Mouse (Mus musculus): ENCODE measurements around the gene Herc1. TPM values are rescaled to one million over a fixed set of nuclear protein-coding genes. Genes with fewer than 3 reads are reported as not detected.

Herc1 gene
- polyA plus RNA-seq, 1 experiment from 2014 or later: 18.5 TPM

GRCm38 (mm10) chr9:66322010-66322931 is 28.0 kb upstream of the Herc1 start:
- Histone ChIP-seq H3K9ac (replicated peaks; ENCODE audit: low read length) (no peak overlapping the region), H3K4me1 (ENCODE audit: insufficient read depth, low read length) (no peaks in the 10 kb centered on the region), H3K36me3 (ENCODE audit: insufficient read depth, low read length) (no peaks in the 10 kb centered on the region), H3K27me3 (ENCODE audit: insufficient read depth, low read length) (no peaks in the 10 kb centered on the region), H3K4me2 (replicated peaks; ENCODE audit: low read depth, low read length) (no peak overlapping the region), H3K9me3 (ENCODE audit: low read length) (no peaks in the 10 kb centered on the region), H3K4me3 (ENCODE audit: low read length) (no peak overlapping the region), H3K27ac (ENCODE audit: low read length) (no peak overlapping the region)
- WGBS: 80% methylated on average over 7 of the region's 7 CpGs
- no peak for ATAC-seq (ENCODE audit: low FRiP score, low TSS enrichment)

GRCm38 (mm10) chr9:66326879-66327278 is 23.4 kb upstream of the Herc1 start:
- ATAC-seq (ENCODE audit: low FRiP score, low TSS enrichment): no peak
- no peak overlapping the region for H3K9ac ChIP-seq (replicated peaks; ENCODE audit: low read length)
- H3K36me3 ChIP-seq (ENCODE audit: insufficient read depth, low read length): no peaks in the 10 kb centered on the region
- no peak overlapping the region for H3K27ac ChIP-seq (ENCODE audit: low read length)
- H3K4me3 ChIP-seq (ENCODE audit: low read length): no peak overlapping the region
- H3K4me1 ChIP-seq (ENCODE audit: insufficient read depth, low read length): no peaks in the 10 kb centered on the region
- no peak overlapping the region for H3K4me2 ChIP-seq (replicated peaks; ENCODE audit: low read depth, low read length)
- 74% methylated on average over 2 of the region's 2 CpGs for WGBS
- H3K9me3 ChIP-seq (ENCODE audit: low read length): no peaks in the 10 kb centered on the region
- H3K27me3 ChIP-seq (ENCODE audit: insufficient read depth, low read length): no peaks in the 10 kb centered on the region

GRCm38 (mm10) chr9:66329474-66329873 is 20.8 kb upstream of the Herc1 start:
- Histone ChIP-seq H3K9me3 (ENCODE audit: low read length) (no peaks in the 10 kb centered on the region), H3K9ac (replicated peaks; ENCODE audit: low read length) (no peak overlapping the region), H3K4me2 (replicated peaks; ENCODE audit: low read depth, low read length) (no peak overlapping the region), H3K27ac (ENCODE audit: low read length) (no peak overlapping the region), H3K27me3 (ENCODE audit: insufficient read depth, low read length) (no peaks in the 10 kb centered on the region), H3K36me3 (ENCODE audit: insufficient read depth, low read length) (no peaks in the 10 kb centered on the region), H3K4me3 (ENCODE audit: low read length) (no peak overlapping the region), H3K4me1 (ENCODE audit: insufficient read depth, low read length) (no peaks in the 10 kb centered on the region)
- WGBS: 30% methylated on average over 6 of the region's 6 CpGs
- ATAC-seq (ENCODE audit: low FRiP score, low TSS enrichment): no peak

DNA sequence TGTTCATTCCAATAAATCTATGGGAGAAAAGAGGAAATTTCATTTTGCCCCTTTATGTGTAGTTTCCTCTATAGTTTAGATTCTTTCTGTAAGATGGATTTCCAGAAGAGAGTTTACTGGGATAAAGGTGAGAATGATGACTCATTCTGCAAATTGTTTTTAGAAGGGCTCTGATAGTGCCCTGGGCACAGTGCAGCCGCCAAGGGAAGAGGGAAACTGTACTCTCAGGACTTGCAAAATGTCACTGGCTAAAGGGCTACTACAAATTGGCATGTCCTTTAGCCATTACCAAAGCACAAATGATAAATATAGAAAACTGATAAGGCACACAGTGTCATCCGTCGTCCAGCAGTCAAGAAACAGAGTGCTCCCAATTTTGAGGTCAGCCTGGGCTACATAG is 19.8 kb upstream of the Herc1 start:
- 69% methylated on average over 3 of the region's 3 CpGs for WGBS

DNA sequence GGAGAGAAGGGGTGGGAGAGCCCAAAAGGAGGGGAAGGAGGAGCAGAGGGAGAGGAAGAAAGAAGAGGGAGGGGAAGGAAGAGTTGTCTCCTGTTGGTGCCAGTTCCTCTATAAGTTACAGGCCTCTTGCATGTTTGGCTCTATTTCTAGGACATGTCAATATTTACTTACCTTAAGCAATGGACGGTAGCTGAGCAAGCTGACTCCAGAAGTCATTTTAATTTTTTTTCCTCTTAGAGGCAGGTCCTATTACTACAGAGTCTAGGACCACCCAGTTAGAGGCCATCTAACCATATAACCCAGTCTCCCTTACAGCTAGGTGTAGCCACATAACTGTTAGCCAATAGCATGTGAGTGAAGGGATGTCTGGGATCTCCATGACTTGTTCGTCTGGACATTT is 18.7 kb upstream of the Herc1 start:
- Histone ChIP-seq H3K27me3 (ENCODE audit: insufficient read depth, low read length) (no peaks in the 10 kb centered on the region), H3K36me3 (ENCODE audit: insufficient read depth, low read length) (no peaks in the 10 kb centered on the region), H3K27ac (ENCODE audit: low read length) (no peak overlapping the region), H3K9me3 (ENCODE audit: low read length) (no peaks in the 10 kb centered on the region), H3K4me1 (ENCODE audit: insufficient read depth, low read length) (no peaks in the 10 kb centered on the region), H3K4me3 (ENCODE audit: low read length) (no peak overlapping the region), H3K4me2 (replicated peaks; ENCODE audit: low read depth, low read length) (no peak overlapping the region), H3K9ac (replicated peaks; ENCODE audit: low read length) (no peak overlapping the region)
- no peak for ATAC-seq (ENCODE audit: low FRiP score, low TSS enrichment)
- 53% methylated on average over 2 of the region's 2 CpGs for WGBS

More for the DNA sequence above, 19.8 kb upstream of the Herc1 start:
- H3K27me3 ChIP-seq (ENCODE audit: insufficient read depth, low read length): no peaks in the 10 kb centered on the region
- no peak overlapping the region for H3K27ac ChIP-seq (ENCODE audit: low read length)
- no peak overlapping the region for H3K4me3 ChIP-seq (ENCODE audit: low read length)
- no peak overlapping the region for H3K4me2 ChIP-seq (replicated peaks; ENCODE audit: low read depth, low read length)
- no peak overlapping the region for H3K9ac ChIP-seq (replicated peaks; ENCODE audit: low read length)
- no peaks in the 10 kb centered on the region for H3K36me3 ChIP-seq (ENCODE audit: insufficient read depth, low read length)
- ATAC-seq (ENCODE audit: low FRiP score, low TSS enrichment): no peak
- no peaks in the 10 kb centered on the region for H3K4me1 ChIP-seq (ENCODE audit: insufficient read depth, low read length)
- H3K9me3 ChIP-seq (ENCODE audit: low read length): no peaks in the 10 kb centered on the region

- Histone ChIP-seq H3K27ac (ENCODE audit: low read length) (no peak overlapping the region), H3K9ac (replicated peaks; ENCODE audit: low read length) (no peak overlapping the region), H3K9me3 (ENCODE audit: low read length) (no peaks in the 10 kb centered on the region), H3K4me1 (ENCODE audit: insufficient read depth, low read length) (no peaks in the 10 kb centered on the region), H3K4me3 (ENCODE audit: low read length) (no peak overlapping the region), H3K27me3 (ENCODE audit: insufficient read depth, low read length) (no peaks in the 10 kb centered on the region), H3K4me2 (replicated peaks; ENCODE audit: low read depth, low read length) (no peak overlapping the region), H3K36me3 (ENCODE audit: insufficient read depth, low read length) (no peaks in the 10 kb centered on the region)
- ATAC-seq (ENCODE audit: low FRiP score, low TSS enrichment): no peak
- WGBS: 87% methylated on average over 2 of the region's 2 CpGs
These were observed 17.9 kb upstream of the Herc1 start for GRCm38 (mm10) chr9:66332393-66332792.

GRCm38 (mm10) chr9:66337280-66337679 is 13.0 kb upstream of the Herc1 start:
- no peak for ATAC-seq (ENCODE audit: low FRiP score, low TSS enrichment)
- no peak overlapping the region for H3K4me3 ChIP-seq (ENCODE audit: low read length)
- H3K4me1 ChIP-seq (ENCODE audit: insufficient read depth, low read length): no peaks in the 10 kb centered on the region
- H3K27ac ChIP-seq (ENCODE audit: low read length): no peak overlapping the region
- no peaks in the 10 kb centered on the region for H3K9me3 ChIP-seq (ENCODE audit: low read length)
- no peak overlapping the region for H3K9ac ChIP-seq (replicated peaks; ENCODE audit: low read length)
- no peaks in the 10 kb centered on the region for H3K36me3 ChIP-seq (ENCODE audit: insufficient read depth, low read length)
- H3K4me2 ChIP-seq (replicated peaks; ENCODE audit: low read depth, low read length): no peak overlapping the region
- no peaks in the 10 kb centered on the region for H3K27me3 ChIP-seq (ENCODE audit: insufficient read depth, low read length)

GRCm38 (mm10) chr9:66338005-66338782 is 12.1 kb upstream of the Herc1 start:
- Histone ChIP-seq H3K4me1 (ENCODE audit: insufficient read depth, low read length) (no peaks in the 10 kb centered on the region), H3K27me3 (ENCODE audit: insufficient read depth, low read length) (no peaks in the 10 kb centered on the region), H3K9ac (replicated peaks; ENCODE audit: low read length) (no peak overlapping the region), H3K27ac (ENCODE audit: low read length) (no peak overlapping the region), H3K4me3 (ENCODE audit: low read length) (no peak overlapping the region), H3K4me2 (replicated peaks; ENCODE audit: low read depth, low read length) (no peak overlapping the region), H3K36me3 (ENCODE audit: insufficient read depth, low read length) (no peaks in the 10 kb centered on the region), H3K9me3 (ENCODE audit: low read length) (no peaks in the 10 kb centered on the region)
- no peak for ATAC-seq (ENCODE audit: low FRiP score, low TSS enrichment)
- WGBS: 43% methylated on average over 3 of the region's 3 CpGs

DNA sequence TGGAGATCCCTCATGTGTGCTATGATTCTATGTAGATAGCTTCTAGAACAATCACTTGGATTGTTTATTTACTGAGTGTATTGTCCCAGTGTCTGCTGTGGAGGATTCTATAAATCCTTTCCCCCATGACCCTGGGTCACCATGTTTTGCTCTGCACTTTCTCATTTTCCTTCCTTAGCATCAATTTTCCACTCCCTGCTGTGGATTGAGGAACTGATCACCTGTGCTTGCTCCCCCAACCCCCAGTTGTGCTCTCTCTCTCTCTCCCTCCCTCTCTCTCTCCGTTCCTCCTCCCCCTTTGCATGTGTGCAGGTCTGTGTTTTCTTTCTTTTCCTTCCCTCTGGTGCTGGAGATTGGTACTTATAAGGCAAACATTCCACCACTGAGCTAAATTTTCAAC is 10.5 kb upstream of the Herc1 start:
- H3K27ac ChIP-seq (ENCODE audit: low read length): no peak overlapping the region
- no peak overlapping the region for H3K9ac ChIP-seq (replicated peaks; ENCODE audit: low read length)
- no peaks in the 10 kb centered on the region for H3K36me3 ChIP-seq (ENCODE audit: insufficient read depth, low read length)
- no peaks in the 10 kb centered on the region for H3K27me3 ChIP-seq (ENCODE audit: insufficient read depth, low read length)
- no peaks in the 10 kb centered on the region for H3K4me1 ChIP-seq (ENCODE audit: insufficient read depth, low read length)
- H3K9me3 ChIP-seq (ENCODE audit: low read length): no peaks in the 10 kb centered on the region
- 58% methylated on average over 1 of the region's 1 CpGs for WGBS
- no peak overlapping the region for H3K4me2 ChIP-seq (replicated peaks; ENCODE audit: low read depth, low read length)
- H3K4me3 ChIP-seq (ENCODE audit: low read length): no peak overlapping the region
- no peak for ATAC-seq (ENCODE audit: low FRiP score, low TSS enrichment)

All from kidney, embryonic 16.5 days (tissue).